Mouse (Mus musculus) retina, adult 2 months (tissue): ENCODE measurements around the gene Ptprn2.

Experiments
- DNase-seq: peaks from one replicate; pipeline ENCODE4 v3.0.0-alpha.2; 2012; ENCODE audit warnings: low read depth, low spot score

The Ptprn2 gene

GRCm38 (mm10) chr12:116873866-116874585 lies 388.5 kb downstream of the Ptprn2 start:
- no peak for DNase-seq

- DNase-seq = no peak
Observed at GRCm38 (mm10) chr12:116887496-116888281, 402.2 kb downstream of the Ptprn2 start.

GRCm38 (mm10) chr12:116888856-116889255 lies 403.3 kb downstream of the Ptprn2 start:
- DNase-seq = no peak

GRCm38 (mm10) chr12:116892584-116892983 lies 407.1 kb downstream of the Ptprn2 start:
- no peak for DNase-seq

- no peak for DNase-seq
Observed at GRCm38 (mm10) chr12:116896651-116897050, 411.1 kb downstream of the Ptprn2 start.

GRCm38 (mm10) chr12:116901773-116902172 lies 416.3 kb downstream of the Ptprn2 start:
- no peak for DNase-seq

- DNase-seq = no peak
Observed at GRCm38 (mm10) chr12:116907424-116907823, 421.9 kb downstream of the Ptprn2 start.

GRCm38 (mm10) chr12:116908668-116909067 lies 423.1 kb downstream of the Ptprn2 start:
- no peak for DNase-seq

GRCm38 (mm10) chr12:116916776-116917175 lies 431.3 kb downstream of the Ptprn2 start:
- no peak for DNase-seq

GRCm38 (mm10) chr12:116919185-116919584 lies 433.7 kb downstream of the Ptprn2 start:
- no peak for DNase-seq

- no peak for DNase-seq
Observed at GRCm38 (mm10) chr12:116919691-116920526, 434.4 kb downstream of the Ptprn2 start.

GRCm38 (mm10) chr12:116927115-116927514 lies 441.6 kb downstream of the Ptprn2 start:
- DNase-seq = no peak

GRCm38 (mm10) chr12:116927516-116927915 lies 442.0 kb downstream of the Ptprn2 start:
- DNase-seq = no peak

GRCm38 (mm10) chr12:116938158-116938854 lies 452.8 kb downstream of the Ptprn2 start:
- no peak for DNase-seq

GRCm38 (mm10) chr12:116943883-116944282 lies 458.4 kb downstream of the Ptprn2 start:
- no peak for DNase-seq

GRCm38 (mm10) chr12:116948151-116948928 lies 462.8 kb downstream of the Ptprn2 start:
- DNase-seq = no peak

- DNase-seq = no peak
Observed at GRCm38 (mm10) chr12:116949726-116950125, 464.2 kb downstream of the Ptprn2 start.

GRCm38 (mm10) chr12:116952452-116953205 lies 467.1 kb downstream of the Ptprn2 start:
- no peak for DNase-seq

- no peak for DNase-seq
Observed at GRCm38 (mm10) chr12:116959164-116959563, 473.6 kb downstream of the Ptprn2 start.

GRCm38 (mm10) chr12:116963906-116964305 lies 478.4 kb downstream of the Ptprn2 start:
- DNase-seq = no peak
